Mouse (Mus musculus): ENCODE data around the gene Xirp1. TPM values are rescaled to one million over a fixed set of nuclear protein-coding genes. Genes with fewer than 3 reads are reported as not detected.
A peak's percentile ranks its signal among the peaks of the same experiment; 100 is the strongest.

The Xirp1 gene
- total and polyA plus RNA-seq, 3 experiments, result not detected

DNA sequence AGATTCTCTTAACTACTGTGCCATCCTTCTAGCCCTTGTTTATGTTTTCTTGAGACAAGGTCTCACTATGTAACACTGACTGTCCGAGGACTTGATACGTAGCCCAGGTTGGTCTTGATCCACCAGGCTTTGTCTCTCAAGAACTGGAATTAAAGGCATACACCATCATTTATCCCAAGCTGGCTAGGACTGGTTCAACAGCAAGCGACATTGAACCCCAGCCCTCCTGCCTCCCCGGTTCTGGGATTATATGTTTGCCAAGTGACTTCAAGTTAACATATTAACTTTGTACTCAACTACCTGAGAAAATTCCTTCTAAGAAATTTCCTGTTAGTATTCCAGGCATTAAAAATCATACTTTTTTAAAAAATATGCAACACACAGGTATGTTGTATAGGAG lies 48.1 kb downstream of the Xirp1 start:
- Histone ChIP-seq H3K4me3 (replicated peaks in 1 of 3; ENCODE audit: low read depth in 2 of 3, low read length in 2 of 3, poor library complexity in 1 of 3) (no peak overlapping the region), H3K4me2 (ENCODE audit: insufficient read depth, low read depth, poor library complexity, severe bottlenecking) (no peak overlapping the region), H3K9ac (ENCODE audit: insufficient read depth, low read depth) (no peak overlapping the region), H3K36me3 (replicated peaks in 1 of 2; ENCODE audit: control insufficient read depth in 1 of 2, insufficient read depth in 1 of 2, low read length in 1 of 2) (peaks cover 39 to 50% of the 10 kb centered on the region in 2 experiments), H3K4me1 (ENCODE audit: control insufficient read depth in 1 of 2, insufficient read depth in 2 of 2) (peaks cover 25 to 58% of the 10 kb centered on the region in 2 experiments), H3K27ac (ENCODE audit: insufficient read depth, low read depth) (no peak overlapping the region), H3K27me3 (replicated peaks) (no peaks in the 10 kb centered on the region), H3K9me3 (replicated peaks; ENCODE audit: low read length) (peaks cover 2% of the 10 kb centered on the region), H3K79me2 (replicated peaks; ENCODE audit: control insufficient read depth, extremely low read depth, insufficient read depth, poor library complexity, severe bottlenecking) (peaks cover 19% of the 10 kb centered on the region)
- TF ChIP-seq RAD21 (IDR thresholded peaks at IDR 0.05; ENCODE audit: low read depth, low read length) (no peak), SIN3A (IDR thresholded peaks at IDR 0.05; ENCODE audit: low read length) (no peak), MAX (IDR thresholded peaks at IDR 0.05; ENCODE audit: low read length) (no peak), ELF1 (IDR thresholded peaks at IDR 0.05; ENCODE audit: low read depth, low read length) (no peak), ZMIZ1 (IDR thresholded peaks at IDR 0.05; ENCODE audit: low read depth, low read length) (no peak), MAZ (IDR thresholded peaks at IDR 0.05; ENCODE audit: low read depth, low read length) (no peak), GABPA (IDR thresholded peaks at IDR 0.05; ENCODE audit: insufficient replicate concordance, low read depth, low read length) (no peak), MYC (IDR thresholded peaks at IDR 0.05; ENCODE audit: low read depth, low read length) (no peak), USF1 (IDR thresholded peaks at IDR 0.05; ENCODE audit: low read depth, low read length) (no peak), UBTF (IDR thresholded peaks at IDR 0.05; ENCODE audit: low read depth, low read length) (no peak), ZKSCAN1 (IDR thresholded peaks at IDR 0.05; ENCODE audit: borderline replicate concordance, low read depth, low read length) (no peak), NRF1 (IDR thresholded peaks at IDR 0.05; ENCODE audit: low read depth, low read length) (no peak), CHD2 (IDR thresholded peaks at IDR 0.05; ENCODE audit: low read length) (no peak), PAX5 (IDR thresholded peaks at IDR 0.05; ENCODE audit: low read length) (no peak), ZNF384 (IDR thresholded peaks at IDR 0.05; ENCODE audit: low read depth, low read length) (no peak), JUN (IDR thresholded peaks at IDR 0.05; ENCODE audit: insufficient read depth, low read depth, low read length) (no peak), POLR2AphosphoS2 (IDR thresholded peaks at IDR 0.05; ENCODE audit: low read depth, low read length) (no peak)
- dilution Hi-C loops (cut with MboI; ENCODE audit: extremely low pct_ligation_motif_present, extremely low pct_unique_long_range_greater_than_20kb, low sequenced_read_pairs) (no loop called here), in situ Hi-C loops (cut with MboI; ENCODE audit: low pct_ligation_motif_present, low pct_unique_long_range_greater_than_20kb, low sequenced_read_pairs) (no loop called here)
- no peak for DNase-seq (ENCODE audit: extremely low read depth)

DNA sequence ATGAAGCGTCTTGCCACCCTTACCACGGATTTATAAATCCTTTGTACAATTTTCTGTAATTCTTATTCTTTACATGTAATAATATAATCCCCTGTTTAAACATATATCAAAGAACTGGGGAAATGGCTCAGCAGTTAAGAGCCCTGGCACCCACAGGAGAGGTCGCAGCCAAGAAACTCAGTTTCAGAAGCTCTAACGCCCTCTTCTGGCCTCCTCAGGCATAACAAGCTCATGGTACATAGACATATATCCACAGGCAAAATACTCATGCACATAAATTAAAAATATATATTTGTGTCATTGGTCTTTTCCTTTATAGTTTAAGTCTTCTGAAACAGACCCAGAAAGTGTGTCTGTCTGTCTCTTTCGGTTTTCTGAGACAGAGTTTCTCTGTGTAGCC lies 48.8 kb downstream of the Xirp1 start:
- H3K4me3 ChIP-seq (replicated peaks in 1 of 3; ENCODE audit: low read depth in 2 of 3, low read length in 2 of 3, poor library complexity in 1 of 3), result no peak overlapping the region
- no peaks in the 10 kb centered on the region for H3K27me3 ChIP-seq (replicated peaks)
- in situ Hi-C loops (cut with MboI; ENCODE audit: low pct_ligation_motif_present, low pct_unique_long_range_greater_than_20kb, low sequenced_read_pairs) (no loop called here), dilution Hi-C loops (cut with MboI; ENCODE audit: extremely low pct_ligation_motif_present, extremely low pct_unique_long_range_greater_than_20kb, low sequenced_read_pairs) (no loop called here)
- no peak overlapping the region for H3K4me2 ChIP-seq (ENCODE audit: insufficient read depth, low read depth, poor library complexity, severe bottlenecking)
- peaks cover 12% of the 10 kb centered on the region for H3K79me2 ChIP-seq (replicated peaks; ENCODE audit: control insufficient read depth, extremely low read depth, insufficient read depth, poor library complexity, severe bottlenecking)
- peaks cover 39 to 53% of the 10 kb centered on the region in 2 experiments for H3K36me3 ChIP-seq (replicated peaks in 1 of 2; ENCODE audit: control insufficient read depth in 1 of 2, insufficient read depth in 1 of 2, low read length in 1 of 2)
- TF ChIP-seq ZMIZ1 (IDR thresholded peaks at IDR 0.05; ENCODE audit: low read depth, low read length) (no peak), CTCF (conservative IDR thresholded peaks at IDR 0.05 in 1 of 2, IDR thresholded peaks at IDR 0.05 in 1 of 2; ENCODE audit: low read depth in 2 of 2, low read length in 2 of 2) (peak in 1 of 2 experiments; percentile 39; a peak in 2 of 4 replicates), MXI1 (IDR thresholded peaks at IDR 0.05; ENCODE audit: low read depth, low read length) (0 out of 2 replicates have a peak, but pooled peaks have one; percentile 1)
- peaks cover 21 to 53% of the 10 kb centered on the region in 2 experiments for H3K4me1 ChIP-seq (ENCODE audit: control insufficient read depth in 1 of 2, insufficient read depth in 2 of 2)
- DNase-seq (ENCODE audit: extremely low read depth), result no peak
- H3K27ac ChIP-seq (ENCODE audit: insufficient read depth, low read depth), result no peak overlapping the region
- H3K9ac ChIP-seq (ENCODE audit: insufficient read depth, low read depth), result no peak overlapping the region
- peaks cover 2% of the 10 kb centered on the region for H3K9me3 ChIP-seq (replicated peaks; ENCODE audit: low read length)
